Mouse (Mus musculus): ENCODE results near the gene Vipas39.
"Not testable (repeated sequence)": the region's sequence is repeated elsewhere in the genome, so short reads cannot be mapped to it uniquely, and the experiment has no call there.

The Vipas39 gene

GRCm38 (mm10) chr12:87267682-87268081 is 1.6 kb upstream of the Vipas39 start:
- in situ Hi-C loops (cut with MboI, MseI), result no loop called here

GRCm38 (mm10) chr12:87266827-87267603 is 959 bp upstream of the Vipas39 start:
- in situ Hi-C loops (cut with MboI, MseI), result no loop called here

- in situ Hi-C loops (cut with MboI, MseI), result no loop called here
Measured at GRCm38 (mm10) chr12:87265444-87265843, 612 bp downstream of the Vipas39 start.

- in situ Hi-C loops (cut with MboI, MseI), result no loop called here
Measured at GRCm38 (mm10) chr12:87260562-87260961, 5.5 kb downstream of the Vipas39 start.

- in situ Hi-C loops (cut with MboI, MseI), result no loop called here
Measured at GRCm38 (mm10) chr12:87256629-87257028, 9.4 kb downstream of the Vipas39 start.

- in situ Hi-C loops (cut with MboI, MseI), result no loop called here
Measured at GRCm38 (mm10) chr12:87253878-87254277, 12.2 kb downstream of the Vipas39 start.

GRCm38 (mm10) chr12:87250161-87250560 is 15.9 kb downstream of the Vipas39 start:
- in situ Hi-C loops (cut with MboI, MseI), result no loop called here

- in situ Hi-C loops (cut with MboI, MseI), result no loop called here
Measured at GRCm38 (mm10) chr12:87238632-87239031, 27.4 kb downstream of the Vipas39 start, which contains the start of gene Noxred1. TSS of gene Noxred1 (minus strand) at chr12:87238732.

GRCm38 (mm10) chr12:87236882-87237483 is 29.1 kb downstream of the Vipas39 start:
- in situ Hi-C loops (cut with MboI, MseI), result no loop called here

- in situ Hi-C loops (cut with MboI, MseI), result no loop called here
Measured at GRCm38 (mm10) chr12:87230379-87230895, 35.6 kb downstream of the Vipas39 start.

GRCm38 (mm10) chr12:87229633-87230032 is 36.4 kb downstream of the Vipas39 start:
- in situ Hi-C loops (cut with MboI, MseI), result no loop called here

- in situ Hi-C loops (cut with MboI, MseI), result no loop called here
Measured at GRCm38 (mm10) chr12:87226801-87227200, 39.3 kb downstream of the Vipas39 start.

- in situ Hi-C loops (cut with MboI, MseI), result no loop called here
Measured at GRCm38 (mm10) chr12:87224950-87225349, 41.1 kb downstream of the Vipas39 start.

- in situ Hi-C loops (cut with MboI, MseI), result no loop called here
Measured at GRCm38 (mm10) chr12:87219362-87219761, 46.7 kb downstream of the Vipas39 start.

- in situ Hi-C loops (cut with MboI, MseI), result no loop called here
Measured at GRCm38 (mm10) chr12:87217596-87217995, 48.5 kb downstream of the Vipas39 start.

- in situ Hi-C loops (cut with MboI, MseI), result no loop called here
Measured at GRCm38 (mm10) chr12:87216053-87216452, 50.0 kb downstream of the Vipas39 start.

- in situ Hi-C loops (cut with MboI, MseI), result no loop called here
Measured at GRCm38 (mm10) chr12:87212844-87213606, 53.0 kb downstream of the Vipas39 start.

- in situ Hi-C loops (cut with MboI, MseI), result not testable (repeated sequence)
Measured at GRCm38 (mm10) chr12:87205789-87206188, 60.3 kb downstream of the Vipas39 start.

GRCm38 (mm10) chr12:87201694-87202093 is 64.4 kb downstream of the Vipas39 start:
- in situ Hi-C loops (cut with MboI, MseI), result no loop called here

- in situ Hi-C loops (cut with MboI, MseI), result no loop called here
Measured at GRCm38 (mm10) chr12:87199973-87200586, 66.0 kb downstream of the Vipas39 start, which contains the start of gene Tmed8. TSS of gene Tmed8 (minus strand) at chr12:87200454.

- in situ Hi-C loops (cut with MboI, MseI), result no loop called here
Measured at GRCm38 (mm10) chr12:87199206-87199972, 66.7 kb downstream of the Vipas39 start, which contains the start of gene Samd15. TSS of gene Samd15 (plus strand) at chr12:87199723.

Data from T-helper 2 cell (primary cell).